Mouse (Mus musculus): ENCODE data around the gene Dicer1.

GRCm38 (mm10) chr12:104667846-104668245 lies 83.9 kb downstream of the Dicer1 start:
- no peak for TF ChIP-seq CTCF (IDR thresholded peaks at IDR 0.05; ENCODE audit: low read depth)
- TF ChIP-seq EP300 (optimal IDR thresholded peaks at IDR 0.05) = no peak

Measured in stomach, postnatal 0 days (tissue).